Mouse (Mus musculus): ENCODE data around the gene Soat1. TPM values are rescaled to one million over a fixed set of nuclear protein-coding genes. Genes with fewer than 3 reads are reported as not detected.

Gene Soat1
- polyA plus RNA-seq, 1 experiment from 2014 or later: 10.9 TPM

GRCm38 (mm10) chr1:156471955-156472354, 2.2 kb downstream of the Soat1 start:
- no peak overlapping the region for H3K4me3 ChIP-seq (replicated peaks; ENCODE audit: low read depth, low read length)
- H3K9me3 ChIP-seq (ENCODE audit: control insufficient read depth, low read length): 0 out of 2 replicates have a peak, but pooled peaks cover 6% of the 10 kb centered on the region
- H3K4me2 ChIP-seq (ENCODE audit: low read length): no peak overlapping the region
- no peaks in the 10 kb centered on the region for H3K27me3 ChIP-seq (ENCODE audit: control insufficient read depth, insufficient read depth, low read length)
- no peak for DNase-seq
- H3K36me3 ChIP-seq (ENCODE audit: control insufficient read depth, insufficient read depth, low read length): no peaks in the 10 kb centered on the region
- peaks cover 7% of the 10 kb centered on the region for H3K4me1 ChIP-seq (ENCODE audit: control insufficient read depth, insufficient read depth, low read length)
- no peak overlapping the region for H3K9ac ChIP-seq (replicated peaks; ENCODE audit: low read length)
- ATAC-seq (ENCODE audit: low FRiP score, low TSS enrichment): no peak
- H3K27ac ChIP-seq (replicated peaks; ENCODE audit: low read depth, low read length): no peak overlapping the region
- 87% methylated on average over 7 of the region's 7 CpGs for WGBS

DNA sequence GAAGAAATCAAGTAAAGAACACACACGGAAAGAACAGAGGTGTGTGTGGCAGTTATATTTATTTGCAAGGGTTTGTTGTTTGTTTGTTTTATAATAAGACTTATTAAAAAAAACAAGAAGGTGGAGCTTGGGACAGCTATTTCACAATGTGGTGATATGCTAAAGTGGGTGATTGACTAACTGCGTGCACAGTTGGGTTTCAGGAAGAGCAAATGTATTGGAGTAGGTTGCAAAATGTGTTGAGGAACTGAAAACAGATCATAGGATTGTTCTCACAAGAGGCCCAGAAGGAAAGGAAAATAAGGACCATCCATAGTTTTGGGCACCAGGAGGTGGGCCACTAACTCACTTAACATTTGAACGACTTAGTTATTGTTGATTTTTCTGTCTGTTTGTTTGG, 3.1 kb downstream of the Soat1 start:
- H3K27me3 ChIP-seq (ENCODE audit: control insufficient read depth, insufficient read depth, low read length): no peaks in the 10 kb centered on the region
- ATAC-seq (ENCODE audit: low FRiP score, low TSS enrichment) (no peak), DNase-seq (no peak)
- H3K9ac ChIP-seq (replicated peaks; ENCODE audit: low read length): no peak overlapping the region
- no peak overlapping the region for H3K27ac ChIP-seq (replicated peaks; ENCODE audit: low read depth, low read length)
- 0 out of 2 replicates have a peak, but pooled peaks cover 6% of the 10 kb centered on the region for H3K9me3 ChIP-seq (ENCODE audit: control insufficient read depth, low read length)
- no peak overlapping the region for H3K4me2 ChIP-seq (ENCODE audit: low read length)
- peaks cover 7% of the 10 kb centered on the region for H3K4me1 ChIP-seq (ENCODE audit: control insufficient read depth, insufficient read depth, low read length)
- 0 out of 2 replicates have a peak, but pooled peaks cover 2% of the 10 kb centered on the region for H3K36me3 ChIP-seq (ENCODE audit: control insufficient read depth, insufficient read depth, low read length)
- no peak overlapping the region for H3K4me3 ChIP-seq (replicated peaks; ENCODE audit: low read depth, low read length)
- 96% methylated on average over 3 of the region's 3 CpGs for WGBS

DNA sequence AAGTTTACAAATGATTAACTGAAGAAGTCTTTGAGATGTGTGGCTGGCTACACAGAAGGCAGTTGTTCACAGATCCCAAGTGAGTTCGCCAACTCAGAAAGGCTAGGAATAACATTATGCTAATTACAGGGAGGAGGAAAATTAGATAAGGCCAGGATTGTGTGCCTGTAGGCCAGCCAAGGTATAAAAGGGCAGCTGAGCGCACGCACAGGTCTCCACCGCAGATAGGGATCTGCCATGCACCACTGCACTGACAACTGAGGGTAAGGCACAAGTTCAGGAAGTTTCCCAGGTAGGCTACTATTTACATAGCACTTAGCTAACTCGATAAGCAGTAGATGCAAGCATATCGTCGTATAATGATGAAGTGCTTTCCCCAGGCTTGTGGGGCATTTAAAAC, 3.6 kb downstream of the Soat1 start:
- Histone ChIP-seq H3K4me1 (ENCODE audit: control insufficient read depth, insufficient read depth, low read length) (peaks cover 7% of the 10 kb centered on the region), H3K4me2 (ENCODE audit: low read length) (no peak overlapping the region), H3K27ac (replicated peaks; ENCODE audit: low read depth, low read length) (no peak overlapping the region), H3K9me3 (ENCODE audit: control insufficient read depth, low read length) (0 out of 2 replicates have a peak, but pooled peaks cover 6% of the 10 kb centered on the region), H3K4me3 (replicated peaks; ENCODE audit: low read depth, low read length) (no peak overlapping the region), H3K9ac (replicated peaks; ENCODE audit: low read length) (no peak overlapping the region), H3K36me3 (ENCODE audit: control insufficient read depth, insufficient read depth, low read length) (0 out of 2 replicates have a peak, but pooled peaks cover 3% of the 10 kb centered on the region), H3K27me3 (ENCODE audit: control insufficient read depth, insufficient read depth, low read length) (no peaks in the 10 kb centered on the region)
- 64% methylated on average over 7 of the region's 7 CpGs for WGBS
- ATAC-seq (ENCODE audit: low FRiP score, low TSS enrichment) (no peak), DNase-seq (no peak)

GRCm38 (mm10) chr1:156468576-156468975, 5.6 kb downstream of the Soat1 start:
- Histone ChIP-seq H3K4me2 (ENCODE audit: low read length) (no peak overlapping the region), H3K36me3 (ENCODE audit: control insufficient read depth, insufficient read depth, low read length) (peaks cover 3% of the 10 kb centered on the region), H3K4me3 (replicated peaks; ENCODE audit: low read depth, low read length) (no peak overlapping the region), H3K4me1 (ENCODE audit: control insufficient read depth, insufficient read depth, low read length) (peaks cover 7% of the 10 kb centered on the region), H3K27ac (replicated peaks; ENCODE audit: low read depth, low read length) (no peak overlapping the region), H3K9me3 (ENCODE audit: control insufficient read depth, low read length) (0 out of 2 replicates have a peak, but pooled peaks cover 6% of the 10 kb centered on the region), H3K27me3 (ENCODE audit: control insufficient read depth, insufficient read depth, low read length) (no peaks in the 10 kb centered on the region), H3K9ac (replicated peaks; ENCODE audit: low read length) (no peak overlapping the region)
- no peak for DNase-seq
- 72% methylated on average over 3 of the region's 3 CpGs for WGBS
- ATAC-seq (ENCODE audit: low FRiP score, low TSS enrichment): no peak

- DNase-seq (no peak), ATAC-seq (ENCODE audit: low FRiP score, low TSS enrichment) (no peak)
- WGBS: 88% methylated on average over 12 of the region's 12 CpGs
- H3K4me2 ChIP-seq (ENCODE audit: low read length): no peak overlapping the region
- H3K36me3 ChIP-seq (ENCODE audit: control insufficient read depth, insufficient read depth, low read length): peaks cover 3% of the 10 kb centered on the region
- no peak overlapping the region for H3K4me3 ChIP-seq (replicated peaks; ENCODE audit: low read depth, low read length)
- H3K27ac ChIP-seq (replicated peaks; ENCODE audit: low read depth, low read length): no peak overlapping the region
- H3K9ac ChIP-seq (replicated peaks; ENCODE audit: low read length): no peak overlapping the region
- 0 out of 2 replicates have a peak, but pooled peaks cover 6% of the 10 kb centered on the region for H3K9me3 ChIP-seq (ENCODE audit: control insufficient read depth, low read length)
- H3K27me3 ChIP-seq (ENCODE audit: control insufficient read depth, insufficient read depth, low read length): no peaks in the 10 kb centered on the region
- H3K4me1 ChIP-seq (ENCODE audit: control insufficient read depth, insufficient read depth, low read length): peaks cover under 1% of the 10 kb centered on the region; the same call in 1 of the 2 replicates
These were observed 6.4 kb downstream of the Soat1 start for GRCm38 (mm10) chr1:156467655-156468255.

GRCm38 (mm10) chr1:156464963-156465362, 9.2 kb downstream of the Soat1 start:
- no peaks in the 10 kb centered on the region for H3K27me3 ChIP-seq (ENCODE audit: control insufficient read depth, insufficient read depth, low read length)
- H3K4me3 ChIP-seq (replicated peaks; ENCODE audit: low read depth, low read length): no peak overlapping the region
- 0 out of 2 replicates have a peak, but pooled peaks cover 6% of the 10 kb centered on the region for H3K9me3 ChIP-seq (ENCODE audit: control insufficient read depth, low read length)
- 91% methylated on average over 9 of the region's 9 CpGs for WGBS
- H3K36me3 ChIP-seq (ENCODE audit: control insufficient read depth, insufficient read depth, low read length): peaks cover 3% of the 10 kb centered on the region
- no peak for DNase-seq
- no peak overlapping the region for H3K4me2 ChIP-seq (ENCODE audit: low read length)
- H3K27ac ChIP-seq (replicated peaks; ENCODE audit: low read depth, low read length): no peak overlapping the region
- H3K9ac ChIP-seq (replicated peaks; ENCODE audit: low read length): no peak overlapping the region
- no peaks in the 10 kb centered on the region for H3K4me1 ChIP-seq (ENCODE audit: control insufficient read depth, insufficient read depth, low read length)
- no peak for ATAC-seq (ENCODE audit: low FRiP score, low TSS enrichment)

DNA sequence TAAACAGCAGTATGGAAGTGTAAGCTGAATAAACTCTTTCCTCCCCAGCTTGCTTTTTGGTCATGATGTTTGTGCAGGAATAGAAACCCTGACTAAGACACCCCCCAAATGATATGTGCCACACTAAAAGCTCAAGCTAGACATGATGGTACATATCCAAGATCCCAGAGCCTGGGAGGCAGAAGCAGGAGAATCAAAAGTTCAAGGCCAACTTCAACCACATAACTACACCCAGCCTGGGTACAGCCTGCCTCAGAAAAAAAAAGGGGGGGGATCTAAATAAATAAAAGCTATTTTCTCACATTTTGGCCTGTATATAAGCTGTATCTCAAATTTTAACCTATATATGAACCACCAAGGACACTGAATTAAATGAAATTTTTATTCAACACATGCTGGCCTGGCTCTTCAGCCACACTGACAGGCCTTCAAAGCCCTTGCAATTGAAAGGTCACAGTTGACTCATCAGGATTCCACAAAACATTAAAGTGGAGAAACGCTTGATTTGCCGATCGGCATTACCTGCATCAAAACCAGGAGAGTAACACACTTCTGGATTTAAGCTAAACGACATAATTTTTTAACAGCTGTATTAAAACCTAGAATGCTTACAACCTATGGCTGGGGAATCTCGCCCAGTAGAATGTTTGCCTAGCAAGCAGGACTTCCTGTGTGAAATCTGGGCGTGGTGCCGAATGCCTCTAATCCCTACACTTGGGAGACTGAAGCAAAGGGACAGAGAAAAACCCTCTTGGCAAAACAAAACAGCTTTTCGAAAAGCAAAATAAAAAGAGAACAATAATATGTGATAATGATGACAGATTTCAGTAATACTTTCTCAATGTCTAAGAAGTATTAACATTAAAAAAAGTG, 9.9 kb downstream of the Soat1 start:
- Histone ChIP-seq H3K27me3 (ENCODE audit: control insufficient read depth, insufficient read depth, low read length) (no peaks in the 10 kb centered on the region), H3K36me3 (ENCODE audit: control insufficient read depth, insufficient read depth, low read length) (peaks cover 3% of the 10 kb centered on the region)

DNA sequence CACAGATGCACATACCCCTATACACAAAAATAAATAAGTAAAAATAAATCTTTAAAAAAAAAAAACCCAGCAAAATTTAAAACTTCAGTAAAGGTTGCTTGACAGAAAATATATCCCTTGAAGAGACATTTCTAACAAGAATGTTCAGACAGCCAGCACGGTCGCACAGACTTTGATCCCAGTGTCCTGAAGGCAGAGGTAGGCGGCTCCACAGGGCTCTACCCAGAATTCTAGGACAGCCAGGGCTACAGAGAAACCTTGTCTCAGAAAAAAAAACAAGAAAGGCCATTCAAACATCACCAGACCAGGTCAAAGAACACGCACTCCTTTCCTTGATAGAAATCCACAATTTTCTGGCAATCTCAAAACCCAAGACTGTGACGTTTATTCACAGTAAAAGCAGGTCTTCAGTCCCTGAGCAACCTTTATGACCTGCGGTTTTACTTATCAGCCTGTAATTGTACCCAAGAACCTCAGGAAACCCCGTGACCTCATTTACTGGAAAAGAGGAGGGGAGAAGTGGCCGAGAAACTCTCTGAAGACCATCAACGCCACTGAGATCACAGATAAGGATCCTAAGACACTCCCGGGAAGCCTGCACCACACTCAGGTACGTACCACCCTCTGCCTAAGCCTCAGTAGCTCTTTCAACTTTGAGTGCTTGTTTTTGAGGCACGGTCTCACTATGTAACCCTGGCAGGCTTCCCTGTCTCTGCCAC, 11.7 kb downstream of the Soat1 start:
- Histone ChIP-seq H3K9ac (replicated peaks; ENCODE audit: low read length) (no peak overlapping the region), H3K27ac (replicated peaks; ENCODE audit: low read depth, low read length) (no peak overlapping the region), H3K4me2 (ENCODE audit: low read length) (no peak overlapping the region), H3K4me1 (ENCODE audit: control insufficient read depth, insufficient read depth, low read length) (no peaks in the 10 kb centered on the region), H3K9me3 (ENCODE audit: control insufficient read depth, low read length) (no peaks in the 10 kb centered on the region), H3K27me3 (ENCODE audit: control insufficient read depth, insufficient read depth, low read length) (no peaks in the 10 kb centered on the region), H3K4me3 (replicated peaks; ENCODE audit: low read depth, low read length) (no peak overlapping the region), H3K36me3 (ENCODE audit: control insufficient read depth, insufficient read depth, low read length) (peaks cover 3% of the 10 kb centered on the region)
- no peak for ATAC-seq (ENCODE audit: low FRiP score, low TSS enrichment)
- WGBS: 89% methylated on average over 12 of the region's 12 CpGs
- DNase-seq: no peak

More for the DNA sequence above, 9.9 kb downstream of the Soat1 start:
- H3K27ac ChIP-seq (replicated peaks; ENCODE audit: low read depth, low read length): no peak overlapping the region
- ATAC-seq (ENCODE audit: low FRiP score, low TSS enrichment) (no peak), DNase-seq (no peak)
- no peak overlapping the region for H3K4me2 ChIP-seq (ENCODE audit: low read length)
- no peaks in the 10 kb centered on the region for H3K4me1 ChIP-seq (ENCODE audit: control insufficient read depth, insufficient read depth, low read length)
- no peak overlapping the region for H3K4me3 ChIP-seq (replicated peaks; ENCODE audit: low read depth, low read length)
- 88% methylated on average over 8 of the region's 8 CpGs for WGBS
- H3K9me3 ChIP-seq (ENCODE audit: control insufficient read depth, low read length): 0 out of 2 replicates have a peak, but pooled peaks cover 4% of the 10 kb centered on the region
- no peak overlapping the region for H3K9ac ChIP-seq (replicated peaks; ENCODE audit: low read length)

All from midbrain, embryonic 14.5 days (tissue).